ENCODE assay signal across 18 mouse cellular contexts in the genomic region with DNA sequence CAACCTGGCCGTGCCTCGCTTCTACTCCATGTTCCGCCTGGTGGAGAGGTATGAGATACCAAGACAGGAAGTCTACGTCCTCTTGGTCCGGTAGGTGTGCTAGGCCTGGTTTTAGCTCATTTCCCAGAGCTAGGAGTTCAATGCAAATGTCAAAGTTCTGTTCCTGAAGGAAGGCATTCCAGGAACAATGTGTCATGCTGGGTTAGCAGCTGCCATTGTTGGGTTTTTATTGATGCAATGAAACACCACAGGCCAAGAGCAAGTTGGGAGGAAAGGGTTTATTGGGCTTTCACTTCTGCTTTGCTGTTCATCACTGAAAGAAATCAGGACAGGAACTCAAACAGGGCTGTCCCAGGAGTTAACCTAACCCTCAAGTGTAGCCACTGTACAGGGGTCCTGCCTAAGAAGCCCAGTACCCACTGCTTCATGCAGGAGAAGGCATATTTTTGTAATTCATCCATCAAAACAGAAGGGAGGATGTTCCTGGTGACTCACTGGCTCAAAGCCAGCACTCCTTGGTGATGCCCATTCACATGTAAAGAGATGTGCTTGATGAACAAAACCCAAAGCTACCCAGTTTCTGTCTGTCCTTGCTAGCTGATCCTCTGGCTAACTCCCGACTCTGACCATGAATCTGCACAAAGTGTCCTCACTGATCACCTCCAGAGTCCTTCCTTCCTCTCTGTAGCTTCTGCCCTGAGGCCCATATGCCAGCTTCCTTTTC.
DNase-seq lines count a peak whose midpoint lies in the region; ATAC-seq lines count a peak whose summit lies in the region.
"Had no signal": no experiment of that assay in that cellular context is flagged by ENCODE, and none has a peak within 500 bp of the region (broad histone marks: within the 10 kb centered on the region; RNA-seq: fewer than 3 reads in every experiment).

No protein-coding gene starts in this region.

- DNase-seq in cerebellum, adult 11-12 months = peak; percentile 38
- no peak for DNase-seq in cerebellum, postnatal 4 days (ENCODE audit: low spot score in 2 of 2)
- peak; percentile 12 for DNase-seq in right cerebral cortex, postnatal 14 days
- no peak for DNase-seq in right cerebral cortex, postnatal 4 days
- DNase-seq in cerebellum, postnatal 10 days = peak; percentile 56 to 58
- peak; percentile 1 for DNase-seq in splenic B cell, adult 2 months (ENCODE audit: low read depth, low spot score)
- DNase-seq in frontal cortex, postnatal 14 days (ENCODE audit: low spot score in 2 of 2) = no peak
- DNase-seq: adrenal gland, postnatal 10 days; kidney, adult 8-10 months; liver; lung, adult 18-20 months; thymus, postnatal 25 days had no signal

- H3K36me3 ChIP-seq in splenic B cell, adult 2 months (ENCODE audit: control insufficient read depth, insufficient read depth, low read length, poor library complexity, severe bottlenecking) = no peaks in the 10 kb centered on the region
- H3K36me3 ChIP-seq: forebrain, embryonic 15.5 days; G1E; hindbrain, embryonic 15.5 days; midbrain, embryonic 15.5 days; stomach, embryonic 15.5 days had no signal

- ATAC-seq in frontal cortex, adult (ENCODE audit: low TSS enrichment) = no peak
- ATAC-seq: forebrain, embryonic 15.5 days; midbrain, embryonic 15.5 days had no signal

- no peaks in the 10 kb centered on the region for H3K27me3 ChIP-seq in splenic B cell, adult 2 months (ENCODE audit: control insufficient read depth, insufficient read depth, low read length, poor library complexity, severe bottlenecking)
- H3K27me3 ChIP-seq: forebrain, embryonic 15.5 days; hindbrain, embryonic 15.5 days; midbrain, embryonic 15.5 days; stomach, embryonic 15.5 days had no signal

Comparison
In these comparisons a context has a peak if more than half of its experiments do, and no peak if none do; other contexts are left out.
1. DNase-seq: peak in cerebellum, adult 11-12 months (single experiment), right cerebral cortex, postnatal 14 days (single experiment), cerebellum, postnatal 10 days (2 of 2) and splenic B cell, adult 2 months (single experiment); none in cerebellum, postnatal 4 days (0 of 2), right cerebral cortex, postnatal 4 days (single experiment) and frontal cortex, postnatal 14 days (0 of 2).